Mouse (Mus musculus) adipocyte (in vitro differentiated cells): ENCODE data around the gene Mmp9.

Experiments used
- DNase-seq: peaks from one replicate; pipeline ENCODE4 v3.0.0-alpha.2; 2016; ENCODE audit warnings: low spot score

Gene Mmp9

GRCm38 (mm10) chr2:164991808-164992207, 51.2 kb downstream of the Mmp9 start:
- no peak for DNase-seq

- no peak for DNase-seq
Observed at GRCm38 (mm10) chr2:164994156-164994555, 53.6 kb downstream of the Mmp9 start.

- no peak for DNase-seq
Observed at GRCm38 (mm10) chr2:164994659-164995428, 54.3 kb downstream of the Mmp9 start.

GRCm38 (mm10) chr2:164995976-164996375, 55.4 kb downstream of the Mmp9 start:
- no peak for DNase-seq

- DNase-seq: no peak
Observed at GRCm38 (mm10) chr2:164996848-164997720, 56.5 kb downstream of the Mmp9 start.

- DNase-seq: no peak
Observed at GRCm38 (mm10) chr2:164997721-164998428, 57.3 kb downstream of the Mmp9 start.

- DNase-seq: no peak
Observed at GRCm38 (mm10) chr2:165001958-165002357, 61.4 kb downstream of the Mmp9 start.

- no peak for DNase-seq
Observed at GRCm38 (mm10) chr2:165003108-165003507, 62.5 kb downstream of the Mmp9 start.

- no peak for DNase-seq
Observed at GRCm38 (mm10) chr2:165004237-165004636, 63.7 kb downstream of the Mmp9 start.
